Mouse (Mus musculus) adipocyte (in vitro differentiated cells): Measurements from ENCODE around the gene Btbd17.

ENCODE experiments used
- DNase-seq: peaks from one replicate; pipeline ENCODE4 v3.0.0-alpha.2; 2016; ENCODE audit warnings: low spot score

Btbd17 gene

DNA sequence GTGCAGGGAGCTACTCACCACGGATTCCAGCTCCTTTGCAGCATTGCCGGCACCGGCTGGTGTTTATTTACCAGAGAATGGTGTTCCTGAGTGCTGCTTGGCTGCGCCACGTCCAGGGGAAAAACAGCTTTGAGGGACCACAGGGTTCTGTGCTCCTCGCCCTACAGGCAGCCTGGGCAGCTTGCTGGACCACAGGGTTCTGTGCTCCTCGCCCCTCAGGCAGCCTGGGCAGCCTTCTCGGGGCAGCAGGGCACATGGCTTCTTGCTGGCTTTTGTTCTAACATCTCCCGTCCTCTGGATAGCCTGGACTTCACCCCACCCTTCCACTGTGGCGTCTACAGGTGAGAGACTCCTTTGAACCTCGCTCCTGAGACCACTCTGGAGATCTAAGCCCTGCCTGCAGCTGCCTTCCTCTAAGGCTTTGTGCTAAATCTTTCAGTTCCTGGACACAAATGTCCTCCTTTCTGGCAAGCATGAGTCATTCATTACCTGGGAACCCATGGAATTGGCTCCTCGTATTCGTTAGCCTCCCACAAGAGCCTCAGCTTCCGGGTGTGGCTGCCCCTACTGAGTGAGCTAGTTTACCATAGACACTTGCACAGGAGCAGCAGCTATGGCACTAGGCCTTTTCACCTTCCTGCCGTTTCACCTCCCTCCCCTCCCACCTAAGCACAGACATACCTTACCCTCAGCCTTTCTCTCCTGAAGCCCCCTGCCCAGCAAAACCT lies 7.0 kb upstream of the Btbd17 start:
- DNase-seq, result no peak

DNA sequence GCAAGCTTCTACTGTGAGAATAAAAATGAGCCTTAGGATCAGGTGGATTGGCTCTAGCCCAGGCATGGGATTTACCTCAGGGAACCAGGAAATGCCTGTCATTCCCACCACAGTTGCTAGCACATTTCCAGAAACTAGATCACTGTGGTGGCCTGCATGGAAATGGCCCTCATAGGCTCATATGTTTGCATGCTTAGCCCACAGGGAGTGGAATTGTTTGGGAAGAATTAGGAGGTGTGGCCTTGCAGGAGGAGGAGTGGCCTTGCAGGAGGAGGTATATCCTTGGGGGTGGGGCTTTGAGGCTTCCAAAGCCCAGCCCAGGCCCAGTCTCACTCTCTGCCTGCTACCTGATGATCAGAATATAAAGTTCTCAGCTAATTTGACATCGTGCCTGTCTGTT lies 6.2 kb upstream of the Btbd17 start:
- DNase-seq, result no peak

DNA sequence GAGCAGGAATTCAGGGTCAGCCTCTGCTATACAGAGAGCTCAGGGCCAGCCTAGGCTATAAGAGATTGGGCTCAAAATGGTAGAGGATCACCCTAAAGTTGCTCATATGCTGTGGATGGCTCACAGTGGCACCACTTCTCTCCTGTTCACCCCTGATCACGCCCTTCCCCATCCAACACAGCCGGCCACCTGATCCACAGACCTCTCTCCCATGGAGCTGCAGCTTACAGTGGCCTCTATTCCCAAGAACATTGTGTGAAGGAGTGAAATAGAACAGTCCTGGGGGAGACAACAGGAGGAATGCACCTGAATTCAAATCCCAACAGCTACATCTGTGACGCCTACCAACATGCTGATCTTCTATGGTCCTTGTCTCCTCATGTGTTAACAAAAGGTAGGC lies 2.9 kb upstream of the Btbd17 start, which contains the start of gene Gpr142:
Gene Gpr142 (plus strand): TSS at position 301 of the 400 bp plus-strand sequence.
- no peak for DNase-seq

DNA sequence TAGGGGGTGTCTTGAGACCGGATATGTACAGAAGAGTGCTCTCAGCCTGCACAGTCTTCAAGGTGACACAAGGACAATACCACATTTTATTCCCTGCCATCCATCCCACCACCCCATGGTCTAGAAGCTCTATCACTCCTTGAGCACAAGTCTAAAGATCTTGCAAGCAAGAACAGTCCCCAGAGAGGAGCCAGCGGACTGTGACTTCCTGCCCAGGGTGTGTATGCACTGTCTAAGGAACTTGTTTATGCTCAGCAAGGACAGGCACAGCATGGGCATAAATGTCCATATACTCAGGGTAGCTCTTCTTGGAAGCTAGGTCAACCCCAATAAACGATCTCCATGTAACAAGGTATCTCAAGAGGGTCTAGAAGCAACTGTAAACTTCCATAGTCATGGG lies 2.2 kb upstream of the Btbd17 start:
- no peak for DNase-seq

DNA sequence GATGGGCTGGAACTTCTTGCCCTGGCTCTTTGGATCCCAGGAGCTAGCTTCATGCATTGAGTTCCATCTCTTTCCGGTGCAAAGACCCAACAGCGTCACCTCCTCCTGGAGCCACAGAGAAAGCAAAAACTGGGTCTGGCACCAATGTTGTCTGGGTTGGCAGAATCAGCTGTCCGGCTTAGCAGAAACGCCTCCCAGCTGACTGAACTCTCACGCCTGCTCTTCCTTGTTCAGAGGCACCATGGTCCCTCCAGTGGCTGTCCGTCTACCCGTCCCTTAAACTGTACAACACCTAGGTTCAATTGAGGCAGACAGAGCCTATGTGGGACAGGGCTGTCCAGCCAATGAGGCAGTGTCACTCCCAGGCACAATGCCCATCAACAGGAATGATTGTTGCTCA lies 1.4 kb upstream of the Btbd17 start:
- DNase-seq, result no peak

DNA sequence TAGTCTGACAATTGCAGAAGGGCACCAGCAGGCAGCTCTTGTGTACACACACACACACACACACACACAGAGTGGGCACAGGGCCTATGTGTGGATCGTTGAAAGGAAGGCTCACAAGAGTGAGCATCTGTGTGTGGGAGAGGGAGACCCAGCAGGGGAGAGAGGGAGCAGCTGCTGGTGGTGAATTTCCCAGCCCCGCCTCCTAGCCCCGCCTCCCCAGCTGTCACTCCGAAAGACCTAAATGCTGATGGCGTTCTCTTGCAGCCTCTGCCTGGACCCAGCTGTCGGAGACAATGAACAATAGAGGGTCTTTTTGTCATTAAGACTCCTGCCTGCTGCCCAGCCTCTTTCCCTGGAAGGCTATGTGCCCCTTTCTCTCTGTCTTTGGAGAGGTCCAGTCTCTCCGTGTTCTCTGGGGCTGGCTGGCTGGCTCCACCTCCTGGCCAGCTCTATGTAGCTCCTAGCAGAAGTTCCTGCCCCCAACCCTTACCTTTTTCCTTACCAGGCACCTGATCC lies 456 bp downstream of the Btbd17 start:
- DNase-seq, result no peak

DNA sequence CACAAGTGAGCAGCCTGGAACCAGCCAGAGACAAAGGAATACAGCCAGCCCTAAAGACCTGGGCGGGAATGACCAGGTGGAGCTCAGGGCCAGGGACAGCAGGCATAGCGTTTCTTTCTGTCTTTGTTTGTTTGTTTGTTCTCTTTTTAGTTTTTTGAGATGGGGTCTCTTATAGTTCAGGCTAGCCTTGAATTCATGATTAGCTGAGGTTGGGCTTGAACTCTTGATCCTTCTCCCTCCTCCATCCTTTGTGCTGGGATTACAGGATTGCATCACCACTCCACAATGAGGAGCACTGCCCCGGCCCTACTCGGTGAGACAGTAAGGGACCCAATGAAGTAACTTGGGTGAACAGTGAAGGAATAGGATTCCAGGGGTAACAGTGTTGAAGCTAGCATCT lies 1.1 kb downstream of the Btbd17 start:
- no peak for DNase-seq

DNA sequence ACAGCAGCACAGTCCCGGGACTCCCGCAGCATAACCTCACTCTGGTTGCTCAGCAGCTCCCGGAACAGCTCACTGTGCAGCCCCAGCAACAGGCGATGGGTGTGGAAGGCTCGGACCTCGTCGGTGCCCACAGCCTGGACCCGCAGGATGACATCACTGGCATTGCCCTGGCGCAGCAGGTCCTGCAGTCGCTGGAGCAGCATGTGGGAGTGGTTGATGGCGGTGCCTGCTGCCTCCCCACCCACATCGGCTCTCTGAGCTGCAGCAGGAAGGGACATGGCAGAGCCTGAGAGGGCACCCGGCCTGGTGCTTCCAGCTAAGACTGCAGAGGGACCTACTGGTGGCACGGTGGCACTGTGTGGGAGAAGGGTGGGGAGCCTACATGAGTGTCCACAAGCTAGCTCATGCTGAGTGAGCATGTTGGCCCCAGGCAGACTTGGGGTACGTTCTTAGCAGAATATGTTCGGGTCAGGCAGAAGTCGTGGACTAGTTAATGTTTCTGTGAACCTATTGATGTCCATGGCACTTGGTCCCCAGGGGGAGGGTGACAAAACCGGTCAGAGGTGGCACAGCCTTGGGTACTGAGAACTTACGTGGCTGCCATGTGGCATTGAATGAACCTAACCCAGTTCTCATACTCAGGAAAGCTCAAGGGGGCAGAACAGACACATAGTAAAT lies 1.7 kb downstream of the Btbd17 start:
- DNase-seq, result no peak

DNA sequence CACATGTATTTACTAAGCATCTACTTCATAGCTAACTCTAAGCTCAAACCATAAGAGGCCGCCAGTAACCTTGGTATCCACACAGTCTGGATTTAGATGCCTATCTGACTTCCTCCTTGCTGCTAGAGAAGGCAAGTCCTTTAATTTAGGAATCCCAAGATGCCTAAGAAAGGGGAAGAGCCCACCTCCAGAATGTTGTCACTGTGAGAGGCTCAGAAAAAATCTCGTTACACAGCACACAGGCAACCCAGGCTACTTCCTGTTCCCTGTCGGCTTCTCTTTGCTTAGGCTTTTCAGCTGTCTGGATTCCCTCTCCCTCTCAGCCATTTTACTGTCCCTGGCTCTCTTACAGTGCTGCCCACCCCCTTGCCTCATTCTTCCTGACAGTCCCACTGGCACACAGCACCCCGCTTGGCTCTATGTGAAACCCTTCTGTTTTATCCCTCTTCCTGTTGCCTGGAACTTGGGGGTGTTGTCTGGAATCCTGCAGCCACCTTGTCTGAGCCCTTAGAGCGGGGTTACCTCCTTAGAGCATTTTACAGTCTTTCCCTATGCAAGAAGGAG lies 2.7 kb downstream of the Btbd17 start:
- no peak for DNase-seq

DNA sequence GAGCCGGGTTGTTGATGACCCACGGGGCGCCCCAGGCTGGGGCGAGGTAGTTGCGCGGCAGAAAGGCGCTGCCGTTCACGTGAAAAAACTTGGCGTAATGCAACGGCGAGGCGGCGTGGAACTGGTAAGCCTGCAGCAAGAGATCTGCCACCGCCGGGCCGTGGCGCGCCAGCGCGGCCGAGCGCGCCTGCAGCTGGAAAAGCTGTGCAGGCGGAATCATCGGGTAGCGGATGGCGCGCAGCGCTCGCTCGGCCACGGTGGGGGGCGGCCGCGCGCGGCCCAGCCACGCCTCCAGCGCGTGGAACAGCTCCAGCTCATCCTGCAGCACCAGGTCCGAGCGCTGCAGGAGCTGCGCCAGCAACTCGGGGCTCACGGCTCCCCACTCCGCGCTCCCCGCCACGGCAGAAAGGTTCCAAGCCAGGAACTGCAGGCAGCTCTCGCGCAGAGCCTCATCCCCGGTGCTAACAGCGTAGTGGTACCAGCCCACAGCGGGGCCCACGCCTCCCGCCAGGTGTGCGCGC lies 3.8 kb downstream of the Btbd17 start:
- DNase-seq, result no peak

DNA sequence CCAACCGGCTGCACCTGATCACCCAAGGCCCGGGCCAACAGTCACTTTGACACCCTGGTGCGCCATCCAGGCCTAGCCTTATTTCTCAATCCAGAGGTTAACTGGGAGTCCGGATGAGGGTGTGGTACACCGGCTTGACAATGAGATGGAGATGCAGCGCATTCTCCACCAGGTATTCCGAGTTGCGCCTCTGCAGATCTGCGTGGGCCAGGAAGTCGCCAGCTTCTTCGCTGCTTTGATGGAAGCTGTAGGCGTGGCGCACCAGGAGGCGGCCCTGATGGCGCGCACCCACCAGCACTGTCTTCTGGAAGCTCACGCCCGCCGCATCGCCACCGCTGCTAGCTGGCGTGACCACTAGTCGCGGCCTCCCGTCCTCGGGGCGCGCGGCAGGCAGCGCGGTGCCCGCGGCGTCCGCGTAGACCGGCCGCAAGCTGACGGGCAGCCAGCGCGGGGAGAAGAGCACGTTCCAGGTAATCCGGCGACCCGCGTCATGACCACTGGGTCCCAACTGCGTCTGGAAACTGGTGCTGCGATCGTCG lies 4.3 kb downstream of the Btbd17 start:
- no peak for DNase-seq

DNA sequence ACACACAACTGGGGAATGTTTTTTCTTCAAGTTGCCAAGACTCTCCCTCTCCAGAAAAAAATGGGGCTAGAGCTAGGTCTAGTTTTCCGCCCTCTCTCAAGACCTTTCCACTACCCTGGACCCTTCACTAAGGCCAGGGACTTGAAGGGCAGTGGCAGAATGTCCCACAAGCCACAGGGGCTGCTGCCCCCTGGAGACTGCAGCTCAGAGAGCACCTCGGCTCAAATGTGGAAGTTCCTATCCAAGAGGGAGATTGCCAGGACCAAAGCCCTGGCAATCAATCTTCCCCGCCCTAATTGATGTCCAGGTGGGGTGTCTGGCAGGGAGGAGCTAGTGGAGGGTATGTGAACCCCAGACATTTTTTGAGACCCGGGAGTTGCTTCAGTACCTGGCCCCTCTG lies 4.9 kb downstream of the Btbd17 start:
- no peak for DNase-seq

DNA sequence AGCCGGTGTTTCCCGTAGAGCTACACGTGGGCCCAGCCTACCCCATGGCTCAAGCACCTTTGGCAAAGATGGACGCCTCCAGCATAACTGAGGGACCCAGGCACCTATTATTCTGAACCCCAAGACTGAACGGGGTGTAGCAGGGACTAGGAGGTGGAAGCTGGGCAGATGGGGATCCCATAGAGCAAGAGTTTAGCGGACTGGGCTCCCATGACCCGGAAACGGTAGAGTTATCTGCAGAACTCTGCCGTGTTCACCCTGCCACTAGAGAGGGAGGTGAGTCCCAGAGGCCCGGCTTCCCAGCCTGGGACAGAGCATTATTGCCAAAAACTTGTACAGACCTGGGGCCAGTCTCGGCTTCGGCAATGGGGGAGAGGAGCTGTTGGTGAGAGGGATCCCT lies 5.6 kb downstream of the Btbd17 start:
- DNase-seq, result no peak

DNA sequence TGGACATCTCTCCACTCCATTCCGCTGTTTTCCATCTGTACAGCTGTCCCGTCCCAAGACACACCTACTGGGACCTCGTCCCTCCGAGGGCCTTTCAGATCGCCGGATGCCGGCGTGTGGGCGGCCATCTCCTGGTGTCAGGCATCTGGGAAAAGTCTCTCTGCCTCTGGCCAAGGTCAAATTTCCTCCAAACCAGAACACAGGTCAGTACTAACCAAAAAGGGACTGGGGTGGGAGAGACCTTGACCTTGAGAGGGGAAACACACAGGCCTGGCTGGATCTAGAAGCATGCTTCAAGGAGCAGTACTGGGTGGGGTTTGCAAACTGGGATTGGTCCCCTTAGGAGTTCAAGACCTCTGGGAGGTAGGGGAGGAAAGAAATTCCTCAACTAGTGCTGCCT lies 6.0 kb downstream of the Btbd17 start:
- DNase-seq, result no peak

DNA sequence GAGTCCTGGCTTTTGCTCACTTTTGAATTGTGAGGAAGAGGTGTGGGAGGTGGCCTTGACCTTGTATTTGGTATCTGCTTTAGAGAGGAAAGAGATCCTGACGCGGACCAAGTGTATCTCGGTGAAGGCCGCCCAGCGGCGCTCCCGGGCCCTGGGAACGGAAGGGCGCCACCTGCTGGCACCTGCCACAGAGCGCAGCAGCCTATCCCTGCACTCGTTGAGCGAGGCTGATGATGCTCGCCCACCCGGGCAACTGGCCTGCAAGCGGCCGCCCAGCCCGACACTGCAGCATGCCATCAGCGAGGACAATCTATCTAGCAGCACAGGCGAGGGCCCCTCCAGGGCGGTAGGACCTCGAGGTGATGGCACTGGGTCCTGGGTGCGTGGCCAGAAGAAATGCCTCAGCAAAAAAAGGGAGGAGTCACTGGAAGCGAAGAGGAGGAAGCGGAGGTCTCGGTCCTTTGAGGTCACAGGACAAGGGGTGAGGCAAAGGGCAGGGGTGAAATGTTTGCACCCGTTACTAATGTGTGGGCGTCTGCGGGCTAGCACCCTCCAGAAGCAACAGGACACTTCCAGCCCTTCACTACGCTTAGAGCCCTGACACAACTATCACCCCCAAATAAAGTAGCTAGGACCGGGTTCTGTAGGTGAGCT lies 6.6 kb downstream of the Btbd17 start:
- peak; percentile 58 for DNase-seq

DNA sequence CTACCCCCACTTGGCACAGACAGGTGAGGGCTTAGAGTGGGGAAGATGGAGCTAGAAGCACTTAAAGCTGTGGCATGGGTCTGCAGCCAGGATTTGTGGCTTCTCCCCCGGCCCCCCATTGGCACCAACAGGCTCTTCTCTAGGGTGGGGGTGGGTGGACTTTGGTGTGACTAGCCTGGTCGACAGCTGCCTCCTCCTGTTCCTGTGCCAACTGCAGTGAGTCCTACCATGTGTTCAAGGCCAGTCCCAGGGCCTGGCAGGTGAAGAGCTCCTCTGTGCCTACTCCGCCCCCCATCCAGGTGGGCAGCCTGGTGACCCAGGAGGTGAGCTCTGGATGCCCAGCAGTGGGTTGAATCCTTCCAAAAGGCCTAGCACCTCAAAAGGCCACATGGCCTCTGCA lies 8.1 kb downstream of the Btbd17 start:
- DNase-seq, result no peak

DNA sequence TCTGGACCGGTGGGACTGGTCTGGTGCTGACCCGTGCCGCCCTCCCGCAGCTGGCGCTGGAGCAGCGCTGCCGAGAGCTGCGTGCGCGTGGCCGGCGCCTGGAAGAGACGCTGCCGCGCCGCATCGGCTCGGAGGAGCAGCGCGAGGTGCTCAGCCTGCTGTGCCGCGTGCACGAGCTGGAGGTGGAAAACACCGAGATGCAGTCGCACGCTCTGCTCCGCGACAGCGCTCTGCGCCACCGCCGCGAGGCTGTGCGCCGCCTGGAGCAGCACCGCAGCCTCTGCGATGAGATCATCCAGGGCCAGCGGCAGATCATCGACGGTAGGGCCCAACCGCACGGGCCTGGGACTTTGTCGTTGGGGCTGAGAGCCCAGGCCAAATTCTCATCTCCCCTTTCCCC lies 9.4 kb downstream of the Btbd17 start:
- no peak for DNase-seq

DNA sequence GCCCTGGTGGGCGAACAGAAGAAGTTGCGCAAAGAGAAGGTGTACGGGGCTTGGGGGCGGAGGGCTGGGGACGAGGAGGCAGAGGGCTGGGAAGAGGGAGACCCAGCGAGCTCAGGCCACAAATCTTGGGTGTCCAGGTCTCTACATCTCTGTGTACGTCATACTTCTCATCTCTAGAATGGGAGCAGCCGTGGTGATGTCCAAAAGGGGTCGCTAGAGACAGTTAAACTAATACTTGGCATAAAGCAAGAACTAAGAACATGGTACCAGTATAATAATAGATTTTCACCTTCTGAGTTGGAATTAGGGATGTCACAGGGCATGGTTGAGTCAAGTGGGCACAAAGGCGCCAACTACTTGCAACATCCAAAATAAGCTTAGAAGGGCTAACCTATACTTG lies 9.9 kb downstream of the Btbd17 start:
- no peak for DNase-seq

DNA sequence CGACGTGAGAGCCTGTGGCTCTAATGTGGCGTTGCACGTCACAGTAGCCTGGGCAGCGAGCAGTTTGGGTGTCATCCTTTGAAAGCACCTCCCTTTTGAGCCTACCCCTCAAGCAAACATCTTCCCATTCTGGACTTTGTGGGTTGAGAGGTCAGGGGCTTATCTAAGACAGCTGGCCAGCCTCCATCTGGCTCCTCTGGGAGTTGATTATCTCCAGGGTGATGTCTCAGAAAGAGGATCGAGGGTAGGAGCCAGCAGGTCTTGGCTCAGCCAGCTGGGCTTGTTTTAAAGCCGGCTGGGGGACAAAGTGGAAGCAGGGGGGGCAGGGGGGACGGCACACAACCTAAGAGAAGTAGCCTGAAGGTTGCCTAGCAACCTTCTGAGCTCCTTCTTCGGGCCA lies 15.7 kb downstream of the Btbd17 start:
- DNase-seq, result no peak

DNA sequence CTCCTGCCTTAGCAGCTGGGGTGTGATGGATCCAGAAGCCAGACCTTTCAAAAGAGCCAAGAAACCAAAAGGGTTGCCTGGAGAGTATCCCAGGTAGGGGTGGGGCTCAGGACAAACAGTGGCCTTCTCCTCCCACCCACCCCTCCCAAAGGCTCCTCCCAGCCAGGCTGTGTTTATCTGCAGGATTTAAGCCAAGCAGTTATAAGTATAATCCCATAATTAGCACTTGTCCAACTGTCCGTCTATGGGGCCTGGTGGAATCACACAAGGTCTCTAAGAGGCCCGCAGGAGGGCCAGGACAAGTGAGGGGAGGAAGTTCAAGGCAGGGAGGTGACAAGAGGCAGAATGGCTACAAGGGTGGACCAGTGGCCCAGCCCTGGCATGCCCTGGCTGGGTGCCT lies 23.8 kb downstream of the Btbd17 start:
- no peak for DNase-seq

DNA sequence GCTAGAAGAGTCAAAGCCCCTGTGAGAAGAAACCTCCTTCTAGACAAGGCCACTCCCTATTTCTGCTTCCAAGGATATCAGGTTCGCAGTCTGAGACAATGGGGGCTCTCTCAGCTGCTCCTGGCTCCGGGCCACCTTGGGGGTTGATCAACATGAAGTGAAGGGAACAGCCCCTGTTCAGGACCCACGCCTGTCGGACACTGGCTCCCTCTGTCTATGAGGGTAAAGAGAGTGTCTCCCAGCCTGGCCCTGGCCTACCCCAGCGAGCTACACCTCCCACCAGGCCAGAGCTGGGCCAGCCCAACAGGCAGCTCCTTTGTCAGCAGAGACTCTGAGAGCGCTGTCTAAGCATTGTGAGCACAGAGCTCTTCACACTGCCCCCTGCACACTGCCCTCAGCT lies 25.8 kb downstream of the Btbd17 start:
- DNase-seq, result no peak
